Mouse (Mus musculus) kidney, embryonic 16.5 days (tissue): ENCODE measurements around the gene Kcna1. TPM values are rescaled to one million over a fixed set of nuclear protein-coding genes. Genes with fewer than 3 reads are reported as not detected.

Experiments
- ATAC-seq: fragments of 200-750 bp; cut with Nextera tagmentation; 2 replicates; pipeline ENCODE4 v1.8.0; 2017; ENCODE audit warnings: moderate TSS enrichment; ENCODE audit not compliant: low FRiP score, low TSS enrichment
- H3K27ac ChIP-seq: fragments of 300-500 bp; sonication (generic); 2 replicates; pipeline ENCODE4 v1.5.1; 2014; ENCODE audit warnings: low read length
- H3K27me3 ChIP-seq: fragments of 300-500 bp; sonication (generic); 2 replicates; pipeline ENCODE4 v1.6.1; 2014; ENCODE audit warnings: low read length, control low read depth, mixed read lengths; ENCODE audit not compliant: insufficient read depth
- H3K36me3 ChIP-seq: fragments of 300-500 bp; sonication (generic); 2 replicates; pipeline ENCODE4 v1.6.1; 2014; ENCODE audit warnings: low read length, control low read depth, mixed read lengths; ENCODE audit not compliant: insufficient read depth
- H3K4me1 ChIP-seq: fragments of 300-500 bp; sonication (generic); 2 replicates; pipeline ENCODE4 v1.6.1; 2014; ENCODE audit warnings: low read length, control low read depth, mixed read lengths; ENCODE audit not compliant: insufficient read depth
- H3K4me2 ChIP-seq: fragments of 300-500 bp; sonication (generic); replicated peaks from 2 replicates; pipeline ENCODE4 v1.6.1; 2014; ENCODE audit warnings: low read depth, low read length
- H3K4me3 ChIP-seq: fragments of 300-500 bp; sonication (generic); 2 replicates; pipeline ENCODE4 v1.5.1; 2014; ENCODE audit warnings: mild to moderate bottlenecking, low read length
- H3K9ac ChIP-seq: fragments of 300-500 bp; sonication (generic); replicated peaks from 2 replicates; pipeline ENCODE4 v1.6.1; 2014; ENCODE audit warnings: low read length
- H3K9me3 ChIP-seq: fragments of 300-500 bp; sonication (generic); 2 replicates; pipeline ENCODE4 v1.6.1; 2016; ENCODE audit warnings: low read length, control low read depth
- WGBS: fragments of 180-500 bp; shearing (Covaris S2); extraction: QIAGEN DNeasy Blood & Tissue Kit; methylation state at CpG from one replicate; pipeline ENCODE4 v1.1.7; 2014; 5-methylcytosine and 5-hydroxymethylcytosine counted together
- polyA plus RNA-seq: library from polyadenylated mRNA; unstranded; fragments of >200 nt; fragmentation: Nextera tagmentation; extraction: Ambion mirVana; gene quantifications from 2 replicates; pipeline ENCODE4 v1.2.1, GENCODE M21; 2015

Kcna1 gene
- 0.29 and 0.36 TPM in 2 replicates for polyA plus RNA-seq

- H3K4me2 ChIP-seq, result peak within 1 kb of the TSS; percentile 69
- H3K4me3 ChIP-seq, result peak within 1 kb of the TSS; percentile 46
- H3K36me3 ChIP-seq, result no peaks in the 10 kb centered on the region
- no peak for ATAC-seq
- H3K27me3 ChIP-seq, result peaks cover 61% of the 10 kb centered on the region
- no peak within 1 kb of the TSS for H3K27ac ChIP-seq
- 33% methylated on average over 8 of the region's 8 CpGs for WGBS
- H3K9me3 ChIP-seq, result no peaks in the 10 kb centered on the region
- H3K4me1 ChIP-seq, result peaks cover 33% of the 10 kb centered on the region
- H3K9ac ChIP-seq, result 0 out of 2 replicates have a peak within 1 kb of the TSS, but pooled peaks have one; percentile 10
Observed at GRCm38 (mm10) chr6:126646381-126646780, at the start of gene Kcna1. Gene Kcna1 (minus strand): TSS chr6:126646384.

GRCm38 (mm10) chr6:126687120-126687519, 40.9 kb upstream of the Kcna1 start:
- no peak overlapping the region for H3K4me3 ChIP-seq
- 39% methylated on average over 4 of the region's 4 CpGs for WGBS
- no peaks in the 10 kb centered on the region for H3K27me3 ChIP-seq
- no peak overlapping the region for H3K27ac ChIP-seq
- no peak overlapping the region for H3K4me2 ChIP-seq
- H3K9me3 ChIP-seq, result no peaks in the 10 kb centered on the region
- no peaks in the 10 kb centered on the region for H3K36me3 ChIP-seq
- 0 out of 2 replicates have a peak, but pooled peaks have one; percentile 27 for ATAC-seq
- no peaks in the 10 kb centered on the region for H3K4me1 ChIP-seq
- H3K9ac ChIP-seq, result no peak overlapping the region

GRCm38 (mm10) chr6:126685135-126685534, 39.0 kb upstream of the Kcna1 start:
- Histone ChIP-seq H3K4me1 (no peaks in the 10 kb centered on the region), H3K4me3 (no peak overlapping the region), H3K27me3 (no peaks in the 10 kb centered on the region), H3K4me2 (no peak overlapping the region), H3K36me3 (no peaks in the 10 kb centered on the region), H3K27ac (no peak overlapping the region), H3K9me3 (no peaks in the 10 kb centered on the region), H3K9ac (no peak overlapping the region)
- no peak for ATAC-seq
- 69% methylated on average over 3 of the region's 3 CpGs for WGBS

GRCm38 (mm10) chr6:126678961-126679360, 32.8 kb upstream of the Kcna1 start:
- H3K27ac ChIP-seq, result no peak overlapping the region
- no peaks in the 10 kb centered on the region; the same call in 1 of the 2 replicates for H3K27me3 ChIP-seq
- no peak for ATAC-seq
- no peaks in the 10 kb centered on the region for H3K4me1 ChIP-seq
- H3K4me3 ChIP-seq, result no peak overlapping the region
- H3K4me2 ChIP-seq, result no peak overlapping the region
- no peak overlapping the region for H3K9ac ChIP-seq
- WGBS, result 70% methylated on average over 7 of the region's 7 CpGs
- no peaks in the 10 kb centered on the region for H3K36me3 ChIP-seq
- H3K9me3 ChIP-seq, result no peaks in the 10 kb centered on the region

GRCm38 (mm10) chr6:126667001-126667400, 20.8 kb upstream of the Kcna1 start:
- Histone ChIP-seq H3K9me3 (no peaks in the 10 kb centered on the region), H3K9ac (no peak overlapping the region), H3K4me3 (no peak overlapping the region), H3K36me3 (no peaks in the 10 kb centered on the region), H3K27me3 (no peaks in the 10 kb centered on the region), H3K27ac (no peak overlapping the region), H3K4me1 (no peaks in the 10 kb centered on the region), H3K4me2 (no peak overlapping the region)
- WGBS, result 92% methylated on average over 5 of the region's 5 CpGs
- no peak for ATAC-seq

- Histone ChIP-seq H3K4me2 (no peak overlapping the region), H3K27ac (no peak overlapping the region), H3K36me3 (no peaks in the 10 kb centered on the region), H3K27me3 (no peaks in the 10 kb centered on the region), H3K4me1 (no peaks in the 10 kb centered on the region), H3K9ac (no peak overlapping the region), H3K4me3 (no peak overlapping the region), H3K9me3 (no peaks in the 10 kb centered on the region)
- 55% methylated on average over 6 of the region's 6 CpGs for WGBS
- ATAC-seq, result no peak
Observed at GRCm38 (mm10) chr6:126666091-126666490, 19.9 kb upstream of the Kcna1 start.

GRCm38 (mm10) chr6:126664569-126664968, 18.4 kb upstream of the Kcna1 start:
- H3K36me3 ChIP-seq, result no peaks in the 10 kb centered on the region
- H3K4me3 ChIP-seq, result no peak overlapping the region
- H3K27ac ChIP-seq, result no peak overlapping the region
- no peaks in the 10 kb centered on the region for H3K9me3 ChIP-seq
- H3K4me1 ChIP-seq, result no peaks in the 10 kb centered on the region
- ATAC-seq, result no peak
- no peak overlapping the region for H3K4me2 ChIP-seq
- 72% methylated on average over 3 of the region's 3 CpGs for WGBS
- no peaks in the 10 kb centered on the region for H3K27me3 ChIP-seq
- H3K9ac ChIP-seq, result no peak overlapping the region

- Histone ChIP-seq H3K36me3 (no peaks in the 10 kb centered on the region), H3K4me2 (no peak overlapping the region), H3K27me3 (no peaks in the 10 kb centered on the region), H3K27ac (no peak overlapping the region), H3K9me3 (no peaks in the 10 kb centered on the region), H3K4me3 (no peak overlapping the region), H3K4me1 (no peaks in the 10 kb centered on the region), H3K9ac (no peak overlapping the region)
- no peak for ATAC-seq
- 58% methylated on average over 2 of the region's 2 CpGs for WGBS
Observed at GRCm38 (mm10) chr6:126657646-126658394, 11.6 kb upstream of the Kcna1 start.

GRCm38 (mm10) chr6:126653561-126653960, 7.4 kb upstream of the Kcna1 start:
- no peaks in the 10 kb centered on the region for H3K36me3 ChIP-seq
- ATAC-seq, result no peak
- H3K4me1 ChIP-seq, result no peaks in the 10 kb centered on the region
- H3K4me3 ChIP-seq, result no peak overlapping the region
- H3K9me3 ChIP-seq, result no peaks in the 10 kb centered on the region
- 82% methylated on average over 7 of the region's 7 CpGs for WGBS
- no peaks in the 10 kb centered on the region for H3K27me3 ChIP-seq
- no peak overlapping the region for H3K9ac ChIP-seq
- H3K27ac ChIP-seq, result no peak overlapping the region
- H3K4me2 ChIP-seq, result no peak overlapping the region

GRCm38 (mm10) chr6:126645644-126646358, 383 bp downstream of the Kcna1 start:
- Histone ChIP-seq H3K27ac (no peak overlapping the region), H3K4me1 (peaks cover 33% of the 10 kb centered on the region), H3K36me3 (no peaks in the 10 kb centered on the region), H3K4me2 (peak overlapping the region; percentile 69), H3K9me3 (no peaks in the 10 kb centered on the region), H3K9ac (no peak overlapping the region), H3K27me3 (peaks cover 65% of the 10 kb centered on the region), H3K4me3 (peak overlapping the region; percentile 46)
- WGBS, result under 1% methylated on average over 27 of the region's 27 CpGs
- ATAC-seq, result peak; percentile 81
